Mouse (Mus musculus) G1E (cell line): ENCODE data around the gene Ddrgk1.

Experiments
- CTCF ChIP-seq: IDR thresholded peaks from 2 replicates; pipeline ENCODE4 v1.5.1; 2012; ENCODE audit warnings: low read depth, low read length, inconsistent platforms, mixed read lengths
- GATA1 ChIP-seq: IDR thresholded peaks from 2 replicates; pipeline ENCODE4 v1.6.1; 2012; ENCODE audit warnings: borderline replicate concordance, low read length, inconsistent platforms, mixed read lengths

GRCm38 (mm10) chr2:130639276-130639675 lies 25.2 kb downstream of the Ddrgk1 start:
- TF ChIP-seq CTCF: no peak
- no peak for TF ChIP-seq GATA1
